Mouse (Mus musculus) cortical plate, adult 2 months (tissue): ENCODE measurements around the gene Akain1.

Experiments
- CTCF ChIP-seq: fragments of 200-500 bp; IDR thresholded peaks from 2 replicates; pipeline ENCODE4 v1.5.1; 2011; ENCODE audit warnings: mild to moderate bottlenecking, control low read depth, low read length; ENCODE audit not compliant: insufficient read depth; ENCODE audit errors: extremely low read depth
- POLR2A ChIP-seq: fragments of 200-500 bp; IDR thresholded peaks from 2 replicates; pipeline ENCODE4 v1.6.1; 2011; ENCODE audit warnings: mild to moderate bottlenecking, low read length, control low read depth; ENCODE audit not compliant: insufficient read depth; ENCODE audit errors: extremely low read depth

- TF ChIP-seq CTCF, result no peak
- no peak for TF ChIP-seq POLR2A
Measured at GRCm38 (mm10) chr17:69492368-69492767, 53.2 kb downstream of the Akain1 start.
